Mouse (Mus musculus) kidney, embryonic 16.5 days (tissue): ENCODE results near the gene Fam43a. TPM values are rescaled to one million over a fixed set of nuclear protein-coding genes. Genes with fewer than 3 reads are reported as not detected.
A peak's percentile ranks its signal among the peaks of the same experiment; 100 is the strongest.

Experiments
- ATAC-seq: fragments of 200-750 bp; cut with Nextera tagmentation; 2 replicates; pipeline ENCODE4 v1.8.0; 2017; ENCODE audit warnings: moderate TSS enrichment; ENCODE audit not compliant: low FRiP score, low TSS enrichment
- H3K27ac ChIP-seq: fragments of 300-500 bp; sonication (generic); 2 replicates; pipeline ENCODE4 v1.5.1; 2014; ENCODE audit warnings: low read length
- H3K27me3 ChIP-seq: fragments of 300-500 bp; sonication (generic); 2 replicates; pipeline ENCODE4 v1.6.1; 2014; ENCODE audit warnings: low read length, control low read depth, mixed read lengths; ENCODE audit not compliant: insufficient read depth
- H3K36me3 ChIP-seq: fragments of 300-500 bp; sonication (generic); 2 replicates; pipeline ENCODE4 v1.6.1; 2014; ENCODE audit warnings: low read length, control low read depth, mixed read lengths; ENCODE audit not compliant: insufficient read depth
- H3K4me1 ChIP-seq: fragments of 300-500 bp; sonication (generic); 2 replicates; pipeline ENCODE4 v1.6.1; 2014; ENCODE audit warnings: low read length, control low read depth, mixed read lengths; ENCODE audit not compliant: insufficient read depth
- H3K4me2 ChIP-seq: fragments of 300-500 bp; sonication (generic); replicated peaks from 2 replicates; pipeline ENCODE4 v1.6.1; 2014; ENCODE audit warnings: low read depth, low read length
- H3K4me3 ChIP-seq: fragments of 300-500 bp; sonication (generic); 2 replicates; pipeline ENCODE4 v1.5.1; 2014; ENCODE audit warnings: mild to moderate bottlenecking, low read length
- H3K9ac ChIP-seq: fragments of 300-500 bp; sonication (generic); replicated peaks from 2 replicates; pipeline ENCODE4 v1.6.1; 2014; ENCODE audit warnings: low read length
- H3K9me3 ChIP-seq: fragments of 300-500 bp; sonication (generic); 2 replicates; pipeline ENCODE4 v1.6.1; 2016; ENCODE audit warnings: low read length, control low read depth
- WGBS: fragments of 180-500 bp; shearing (Covaris S2); extraction: QIAGEN DNeasy Blood & Tissue Kit; methylation state at CpG from one replicate; pipeline ENCODE4 v1.1.7; 2014; 5-methylcytosine and 5-hydroxymethylcytosine counted together
- polyA plus RNA-seq: library from polyadenylated mRNA; unstranded; fragments of >200 nt; fragmentation: Nextera tagmentation; extraction: Ambion mirVana; gene quantifications from 2 replicates; pipeline ENCODE4 v1.2.1, GENCODE M21; 2015

The Fam43a gene
- polyA plus RNA-seq, 1 experiment from 2014 or later: 26.0 TPM

DNA sequence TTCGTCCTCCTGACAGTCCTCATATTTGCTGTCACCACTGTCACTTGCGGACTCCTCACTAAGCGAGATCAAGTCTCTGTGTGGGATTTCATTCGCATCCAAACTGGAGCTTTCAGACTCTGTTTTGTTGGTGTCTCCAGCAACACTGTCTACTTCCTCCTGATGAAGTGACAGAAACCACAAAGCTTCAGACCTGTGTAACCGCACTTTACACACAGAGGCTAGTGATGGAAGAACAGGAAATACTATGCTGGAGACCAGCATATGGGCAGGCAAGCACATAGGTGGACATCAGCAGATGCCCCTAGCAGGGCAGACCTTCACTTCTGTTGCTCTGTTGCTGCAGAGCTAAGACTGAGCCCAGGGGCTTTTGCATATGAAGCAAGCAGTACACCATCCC, 28.1 kb upstream of the Fam43a start:
- no peaks in the 10 kb centered on the region for H3K27me3 ChIP-seq
- H3K36me3 ChIP-seq: peaks cover 77% of the 10 kb centered on the region
- no peak for ATAC-seq
- no peak overlapping the region for H3K27ac ChIP-seq
- H3K9ac ChIP-seq: no peak overlapping the region
- H3K9me3 ChIP-seq: no peaks in the 10 kb centered on the region
- no peaks in the 10 kb centered on the region for H3K4me1 ChIP-seq
- no peak overlapping the region for H3K4me3 ChIP-seq
- 96% methylated on average over 5 of the region's 5 CpGs for WGBS
- no peak overlapping the region for H3K4me2 ChIP-seq

GRCm38 (mm10) chr16:30572239-30572638, 27.3 kb upstream of the Fam43a start:
- Histone ChIP-seq H3K36me3 (peaks cover 76% of the 10 kb centered on the region), H3K27ac (no peak overlapping the region), H3K27me3 (no peaks in the 10 kb centered on the region), H3K4me1 (no peaks in the 10 kb centered on the region), H3K9me3 (no peaks in the 10 kb centered on the region), H3K9ac (no peak overlapping the region), H3K4me2 (no peak overlapping the region), H3K4me3 (no peak overlapping the region)
- no peak for ATAC-seq
- WGBS: 57% methylated on average over 4 of the region's 4 CpGs

GRCm38 (mm10) chr16:30575815-30576214, 23.7 kb upstream of the Fam43a start:
- ATAC-seq: no peak
- Histone ChIP-seq H3K9ac (no peak overlapping the region), H3K36me3 (peaks cover 76% of the 10 kb centered on the region), H3K27me3 (no peaks in the 10 kb centered on the region), H3K9me3 (no peaks in the 10 kb centered on the region), H3K4me3 (no peak overlapping the region), H3K4me1 (no peaks in the 10 kb centered on the region), H3K4me2 (no peak overlapping the region), H3K27ac (no peak overlapping the region)
- WGBS: 86% methylated on average over 7 of the region's 7 CpGs

DNA sequence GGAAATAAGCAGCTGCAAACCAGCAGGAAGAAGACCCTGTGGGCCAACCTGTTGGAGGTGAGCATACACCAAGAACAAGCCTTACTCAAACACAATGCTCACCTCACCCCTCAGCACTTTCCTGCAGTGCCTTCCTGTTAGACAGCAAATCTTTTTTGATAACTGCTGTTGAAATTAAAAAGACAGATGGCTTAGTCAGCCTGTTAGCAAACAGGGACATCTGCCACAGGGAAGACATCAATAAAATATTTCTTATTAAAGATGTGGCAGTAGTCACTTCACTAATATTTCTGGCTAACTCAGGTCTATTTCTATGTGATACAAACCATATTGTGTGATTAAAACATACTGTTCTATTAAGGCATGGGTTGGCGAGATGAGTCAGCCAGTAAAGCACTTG, 23.1 kb upstream of the Fam43a start:
- WGBS: 85% methylated on average over 1 of the region's 1 CpGs
- H3K4me1 ChIP-seq: no peaks in the 10 kb centered on the region
- no peaks in the 10 kb centered on the region for H3K27me3 ChIP-seq
- no peak overlapping the region for H3K27ac ChIP-seq
- no peak for ATAC-seq
- no peak overlapping the region for H3K9ac ChIP-seq
- H3K4me2 ChIP-seq: no peak overlapping the region
- H3K36me3 ChIP-seq: peaks cover 72% of the 10 kb centered on the region
- H3K4me3 ChIP-seq: no peak overlapping the region
- H3K9me3 ChIP-seq: no peaks in the 10 kb centered on the region

DNA sequence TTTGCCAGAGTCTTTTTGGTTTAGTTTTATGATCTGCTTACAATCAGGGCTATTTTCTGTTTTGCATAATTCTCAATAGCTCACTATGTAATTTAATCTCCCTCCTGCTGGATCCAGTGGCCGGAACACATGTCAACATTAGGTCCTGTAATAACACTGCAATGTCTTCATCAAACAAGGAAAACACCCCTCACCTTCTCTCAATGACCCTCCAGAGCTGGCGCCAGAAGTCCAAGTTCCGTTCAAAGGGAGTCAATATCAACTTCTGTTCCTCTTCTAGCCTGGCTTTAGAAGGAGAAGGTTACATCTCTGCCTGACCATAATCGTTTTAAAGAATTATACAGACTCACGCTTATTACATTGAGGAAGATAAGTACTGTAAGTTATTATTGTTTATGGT, 18.8 kb upstream of the Fam43a start:
- ATAC-seq: no peak
- H3K36me3 ChIP-seq: peaks cover 82% of the 10 kb centered on the region
- H3K4me1 ChIP-seq: no peaks in the 10 kb centered on the region
- H3K4me3 ChIP-seq: no peak overlapping the region
- H3K4me2 ChIP-seq: no peak overlapping the region
- H3K27ac ChIP-seq: no peak overlapping the region
- H3K27me3 ChIP-seq: no peaks in the 10 kb centered on the region
- H3K9ac ChIP-seq: no peak overlapping the region
- WGBS: 85% methylated on average over 5 of the region's 5 CpGs
- H3K9me3 ChIP-seq: no peaks in the 10 kb centered on the region

DNA sequence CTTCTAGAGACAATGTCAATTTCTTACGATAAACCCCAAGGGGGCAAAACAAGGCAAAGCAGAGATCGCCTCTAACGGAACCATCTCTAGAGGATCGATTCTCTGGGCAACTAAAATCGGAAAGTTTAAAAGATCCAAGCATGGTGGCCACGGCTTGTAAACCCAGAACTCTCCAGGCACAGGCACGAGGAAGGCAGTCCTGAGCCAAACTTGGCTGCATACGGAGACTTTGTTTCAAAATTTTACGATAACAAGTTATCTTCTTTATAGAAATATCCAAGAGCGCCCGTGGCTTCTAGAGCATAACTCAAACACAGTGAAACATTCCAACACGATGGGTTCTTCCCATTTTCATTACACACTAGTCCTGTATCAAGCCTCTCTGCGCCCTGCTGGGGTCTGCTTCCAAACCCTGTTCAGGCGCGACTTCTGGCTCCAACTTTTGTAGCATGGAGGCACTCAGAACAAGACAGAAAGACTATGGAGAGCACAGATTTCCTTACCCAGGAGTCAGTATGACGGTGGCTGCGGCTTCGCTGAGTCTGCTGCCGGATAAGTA, 12.5 kb upstream of the Fam43a start:
- no peaks in the 10 kb centered on the region for H3K9me3 ChIP-seq
- H3K4me3 ChIP-seq: peak overlapping the region; percentile 85
- 3% methylated on average over 19 of the region's 19 CpGs for WGBS
- H3K27ac ChIP-seq: peak overlapping the region; percentile 60
- ATAC-seq: no peak
- H3K36me3 ChIP-seq: peaks cover 32% of the 10 kb centered on the region
- H3K4me2 ChIP-seq: peak overlapping the region; percentile 97
- peak overlapping the region; percentile 78 for H3K9ac ChIP-seq
- no peaks in the 10 kb centered on the region for H3K27me3 ChIP-seq
- H3K4me1 ChIP-seq: peaks cover 12% of the 10 kb centered on the region

DNA sequence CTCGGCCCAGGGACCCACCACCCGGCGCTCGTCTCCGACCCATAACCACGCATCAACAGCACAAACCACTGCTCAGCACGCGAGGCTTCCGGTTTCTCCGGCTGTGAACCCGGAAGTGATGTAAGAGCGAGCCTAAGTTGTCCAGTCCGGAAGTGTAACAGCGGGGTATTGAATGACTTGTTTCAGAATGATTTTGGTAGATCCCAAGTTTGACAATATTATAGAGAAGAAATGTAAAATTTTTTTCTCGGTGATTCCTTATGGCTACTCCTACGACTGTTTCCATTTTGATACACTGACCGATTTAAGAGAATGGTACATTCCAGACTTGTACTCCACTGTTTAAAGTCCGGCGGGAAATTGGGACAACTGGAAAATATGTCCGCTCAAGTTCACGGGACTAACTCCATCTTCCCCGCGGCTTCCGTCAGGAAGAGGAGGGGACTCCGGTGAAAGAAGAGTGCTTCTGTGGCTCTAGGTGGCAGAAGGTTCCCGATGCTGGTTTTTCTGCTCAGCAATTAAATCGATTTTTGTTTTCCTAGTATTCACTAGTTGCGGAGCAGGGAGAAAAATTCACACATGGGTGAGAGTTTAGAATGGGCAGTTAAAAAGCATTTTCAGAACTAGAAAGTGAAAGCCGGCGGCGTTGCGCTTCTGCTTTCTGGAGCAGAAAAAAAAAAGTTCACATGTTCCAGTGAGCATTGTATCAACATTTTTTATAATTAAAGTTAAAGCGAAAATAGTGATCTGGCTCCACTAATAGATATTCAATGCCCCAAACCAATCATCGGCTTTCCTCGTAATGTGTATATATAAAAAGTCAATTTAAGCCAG, 11.8 kb upstream of the Fam43a start, which contains the start of gene Lsg1:
Gene Lsg1, minus strand, starts transcription at position 99 of the 834 bp plus-strand sequence.
- H3K9ac ChIP-seq: peak within 1 kb of the TSS; percentile 78

GRCm38 (mm10) chr16:30590264-30591209, 9.0 kb upstream of the Fam43a start:
- WGBS: 37% methylated on average over 7 of the region's 7 CpGs
- H3K36me3 ChIP-seq: peaks cover under 1% of the 10 kb centered on the region; the same call in 1 of the 2 replicates
- H3K27me3 ChIP-seq: peaks cover 4% of the 10 kb centered on the region
- ATAC-seq: no peak
- H3K4me2 ChIP-seq: no peak overlapping the region
- peaks cover 12% of the 10 kb centered on the region for H3K4me1 ChIP-seq
- no peak overlapping the region for H3K9ac ChIP-seq
- no peak overlapping the region for H3K4me3 ChIP-seq
- no peaks in the 10 kb centered on the region for H3K9me3 ChIP-seq
- H3K27ac ChIP-seq: no peak overlapping the region

More for the DNA sequence above, 11.8 kb upstream of the Fam43a start, which contains the start of gene Lsg1:
- peak within 1 kb of the TSS; percentile 60 for H3K27ac ChIP-seq
- peaks cover 25% of the 10 kb centered on the region for H3K36me3 ChIP-seq
- H3K4me3 ChIP-seq: peak within 1 kb of the TSS; percentile 85
- H3K27me3 ChIP-seq: no peaks in the 10 kb centered on the region
- H3K9me3 ChIP-seq: no peaks in the 10 kb centered on the region
- 3% methylated on average over 35 of the region's 35 CpGs for WGBS
- H3K4me2 ChIP-seq: peak within 1 kb of the TSS; percentile 97
- peaks cover 12% of the 10 kb centered on the region for H3K4me1 ChIP-seq
- peak; percentile 91 for ATAC-seq

- no peaks in the 10 kb centered on the region for H3K36me3 ChIP-seq
- no peak overlapping the region for H3K9ac ChIP-seq
- H3K4me1 ChIP-seq: 0 out of 2 replicates have a peak, but pooled peaks cover 3% of the 10 kb centered on the region
- no peak for ATAC-seq
- H3K4me3 ChIP-seq: no peak overlapping the region
- H3K27ac ChIP-seq: no peak overlapping the region
- peaks cover 9% of the 10 kb centered on the region for H3K27me3 ChIP-seq
- no peaks in the 10 kb centered on the region for H3K9me3 ChIP-seq
- 40% methylated on average over 3 of the region's 3 CpGs for WGBS
- no peak overlapping the region for H3K4me2 ChIP-seq
Measured at GRCm38 (mm10) chr16:30591990-30592389, 7.5 kb upstream of the Fam43a start.
